Mouse (Mus musculus) frontal cortex, postnatal 10 days (tissue): ENCODE data around the gene Ifitm2.

Experiments used
- DNase-seq, 2 experiments: peaks; one replicate each; pipeline ENCODE4 v3.0.0; 2022; ENCODE audit warnings: low spot score in 2 of 2, mixed read lengths in 1 of 2

Ifitm2 gene

GRCm38 (mm10) chr7:140943356-140943755, 12.4 kb downstream of the Ifitm2 start:
- DNase-seq: no peak

- no peak for DNase-seq
These were observed 13.0 kb downstream of the Ifitm2 start for GRCm38 (mm10) chr7:140942811-140943210.

GRCm38 (mm10) chr7:140942341-140942740, 13.4 kb downstream of the Ifitm2 start:
- DNase-seq: no peak

GRCm38 (mm10) chr7:140941222-140942051, 14.3 kb downstream of the Ifitm2 start, which contains the start of gene Pgghg:
Gene Pgghg (plus strand): TSS chr7:140941391.
- DNase-seq: peak in 1 of 2 experiments; percentile 47

- DNase-seq: no peak
These were observed 16.1 kb downstream of the Ifitm2 start for GRCm38 (mm10) chr7:140939669-140940171.

- DNase-seq: no peak
These were observed 16.9 kb downstream of the Ifitm2 start for GRCm38 (mm10) chr7:140938896-140939295.

- no peak for DNase-seq
These were observed 17.4 kb downstream of the Ifitm2 start for GRCm38 (mm10) chr7:140938436-140938835.

GRCm38 (mm10) chr7:140927181-140927580, 28.6 kb downstream of the Ifitm2 start:
- no peak for DNase-seq

- no peak for DNase-seq
These were observed 32.6 kb downstream of the Ifitm2 start for GRCm38 (mm10) chr7:140923070-140923775.

- no peak for DNase-seq
These were observed 33.3 kb downstream of the Ifitm2 start for GRCm38 (mm10) chr7:140922398-140923069.

GRCm38 (mm10) chr7:140921225-140921975, 34.4 kb downstream of the Ifitm2 start:
- DNase-seq: no peak

GRCm38 (mm10) chr7:140920418-140921029, 35.3 kb downstream of the Ifitm2 start, which contains the start of gene Nlrp6:
Gene Nlrp6 (plus strand): TSS chr7:140920902.
- no peak for DNase-seq

GRCm38 (mm10) chr7:140919911-140920310, 35.9 kb downstream of the Ifitm2 start:
- DNase-seq: no peak

- DNase-seq: no peak
These were observed 41.6 kb downstream of the Ifitm2 start for GRCm38 (mm10) chr7:140914031-140914690.

GRCm38 (mm10) chr7:140912846-140913482, 42.8 kb downstream of the Ifitm2 start:
- no peak for DNase-seq

GRCm38 (mm10) chr7:140912293-140912692, 43.5 kb downstream of the Ifitm2 start:
- no peak for DNase-seq

- peak in 1 of 2 experiments; percentile 53 for DNase-seq
These were observed 47.1 kb downstream of the Ifitm2 start for GRCm38 (mm10) chr7:140908634-140909107.

GRCm38 (mm10) chr7:140908181-140908580, 47.6 kb downstream of the Ifitm2 start:
- no peak for DNase-seq

- no peak for DNase-seq
These were observed 48.1 kb downstream of the Ifitm2 start for GRCm38 (mm10) chr7:140907697-140908096.

- no peak for DNase-seq
These were observed 48.7 kb downstream of the Ifitm2 start for GRCm38 (mm10) chr7:140907131-140907530.
